Mouse (Mus musculus) skeletal muscle tissue, adult 2 months (tissue): ENCODE measurements around the gene Actr3b.
A peak's percentile ranks its signal among the peaks of the same experiment; 100 is the strongest.
"Not testable (repeated sequence)": the region's sequence is repeated elsewhere in the genome, so short reads cannot be mapped to it uniquely, and the experiment has no call there.

ENCODE experiments used
- DNase-seq: peaks from one replicate; pipeline ENCODE4 v3.0.0-alpha.2; 2012; ENCODE audit warnings: low read depth, low spot score

Actr3b gene

DNA sequence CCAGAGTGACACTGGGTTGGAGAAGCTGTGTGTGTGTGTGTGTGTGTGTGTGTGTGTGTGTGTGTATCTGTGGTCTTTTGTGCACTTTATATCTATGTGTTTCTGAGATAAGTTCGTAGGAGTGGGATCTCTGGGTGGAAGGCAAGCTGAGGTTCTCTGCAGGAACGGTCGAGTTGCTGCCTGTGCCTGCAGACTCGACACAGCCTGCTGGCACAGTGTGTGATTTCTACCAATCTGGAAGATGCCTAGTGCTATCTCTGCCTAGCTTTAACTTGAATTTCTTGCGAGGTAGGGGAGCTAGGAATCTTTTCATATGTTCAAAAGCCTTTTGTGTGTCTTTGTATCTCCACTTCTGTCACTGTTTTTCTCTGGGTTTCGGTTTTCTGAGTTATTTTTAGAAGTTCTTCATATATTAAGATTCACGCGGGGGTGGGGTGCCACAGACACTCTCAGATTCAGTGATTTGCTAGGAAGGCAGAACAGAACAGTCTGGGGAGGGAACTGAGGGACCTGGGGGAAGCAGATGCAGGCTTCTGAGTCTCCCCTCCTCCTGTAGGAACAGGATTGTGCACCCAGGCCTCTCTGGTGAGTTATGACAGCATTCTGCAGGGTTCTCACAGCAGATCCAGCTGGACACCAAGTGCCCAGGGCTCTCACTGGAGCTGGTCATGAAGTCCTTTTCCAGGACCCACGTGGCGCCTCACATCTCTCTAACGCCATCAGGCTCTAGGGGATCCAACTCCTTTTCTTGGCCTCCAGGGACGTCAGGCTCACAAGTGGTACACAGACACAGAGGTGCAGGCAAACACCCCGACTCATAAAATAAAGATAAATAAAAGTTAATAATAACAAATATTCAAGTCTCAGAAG, 14.4 kb downstream of the Actr3b start:
- DNase-seq: no peak

DNA sequence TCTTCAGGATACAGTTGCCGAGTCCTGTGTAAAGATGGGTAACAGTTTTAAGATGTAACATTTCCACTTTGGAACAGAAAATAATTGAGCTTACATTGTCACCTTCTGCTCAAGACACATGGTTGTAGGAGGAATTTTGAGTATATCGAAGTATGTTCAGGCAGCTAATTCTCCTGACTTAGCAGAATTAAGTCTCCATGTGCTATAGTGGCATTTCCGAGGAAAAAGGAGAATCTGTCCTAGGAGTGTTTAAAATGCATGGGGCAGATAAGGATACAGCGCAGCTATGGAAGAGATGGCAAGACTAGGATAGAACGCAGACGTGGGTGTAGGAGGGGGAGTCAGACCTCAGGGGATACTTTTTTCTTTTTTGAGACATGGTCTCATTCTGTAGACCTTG, 31.8 kb downstream of the Actr3b start:
- no peak for DNase-seq

DNA sequence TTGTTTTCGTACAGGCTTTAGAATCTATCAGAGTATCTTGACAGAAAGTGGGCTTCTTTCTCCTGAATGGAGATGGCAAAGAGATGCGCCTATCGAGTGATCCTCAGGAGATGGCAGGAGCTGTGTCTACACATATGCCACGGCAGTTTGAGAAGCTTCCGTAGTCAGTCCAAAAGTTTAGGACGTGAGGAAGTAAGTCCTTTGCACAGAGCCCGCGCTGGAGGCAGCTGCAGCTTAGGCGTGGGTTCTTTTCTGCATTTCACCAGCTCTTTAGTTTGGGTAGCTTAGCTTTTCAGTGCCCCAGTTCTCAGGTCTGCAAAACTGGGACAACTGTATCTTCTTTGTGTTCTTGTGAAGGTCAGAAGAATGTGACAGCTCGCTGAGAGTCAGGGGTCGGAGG, 38.0 kb downstream of the Actr3b start:
- no peak for DNase-seq

DNA sequence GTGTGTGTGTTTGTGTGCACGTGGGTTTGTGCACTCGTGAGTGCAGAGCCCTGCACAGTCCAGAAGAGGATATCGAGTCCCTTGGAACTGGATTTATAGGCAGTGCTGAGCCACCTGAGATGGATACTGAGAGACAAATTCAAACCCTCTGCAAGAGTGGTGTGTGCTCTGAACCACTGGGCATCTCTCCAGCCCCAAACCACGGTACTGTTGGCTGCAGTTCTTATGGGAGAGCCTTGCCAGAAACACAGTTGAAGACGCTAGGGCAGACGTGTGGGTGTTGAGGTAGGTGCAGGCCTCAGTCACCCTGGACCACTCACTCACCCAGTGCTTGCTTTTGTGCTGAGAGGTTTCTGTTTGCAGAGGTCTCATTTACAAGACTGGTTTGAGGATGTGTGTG, 41.1 kb downstream of the Actr3b start:
- DNase-seq: peak; percentile 24

DNA sequence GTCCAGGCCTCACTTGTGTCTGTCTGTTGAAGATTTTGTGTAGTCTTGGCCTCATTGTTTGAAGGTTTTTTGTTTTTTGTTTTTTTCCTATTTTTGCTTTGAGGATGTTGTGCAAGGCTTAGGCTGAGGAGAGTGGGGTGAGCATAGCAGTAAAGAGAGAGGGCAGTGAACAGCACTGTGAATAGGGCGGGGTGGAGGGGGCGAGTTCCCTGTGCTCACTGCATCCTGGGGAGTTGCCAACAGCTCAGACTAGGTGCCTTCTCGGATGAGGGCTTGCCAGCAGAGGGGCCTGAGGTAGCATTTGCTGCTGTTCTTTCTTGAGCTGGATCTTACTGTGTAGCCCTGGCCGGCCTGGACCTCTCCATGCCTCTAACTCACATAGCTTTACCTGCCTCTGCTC, 41.9 kb downstream of the Actr3b start:
- no peak for DNase-seq

DNA sequence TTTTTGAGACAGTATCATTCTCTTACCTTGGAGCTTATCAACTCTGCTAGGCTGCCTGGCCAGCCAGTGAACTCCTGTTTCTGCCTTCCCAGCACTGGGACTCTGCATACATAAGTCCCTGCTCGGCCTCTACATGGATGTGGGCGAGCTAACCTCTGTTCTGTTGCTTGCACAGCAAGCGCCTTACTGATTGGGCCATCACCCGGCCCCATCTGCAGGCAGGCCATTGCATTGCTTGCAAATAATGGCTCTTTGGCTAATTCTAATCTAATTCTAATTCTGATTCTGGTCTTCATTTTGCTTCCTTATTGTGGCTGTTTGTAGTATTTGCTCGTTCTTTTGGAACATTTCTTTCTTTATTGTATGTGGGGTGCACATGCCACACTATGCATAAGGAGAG, 44.8 kb downstream of the Actr3b start:
- DNase-seq: no peak

DNA sequence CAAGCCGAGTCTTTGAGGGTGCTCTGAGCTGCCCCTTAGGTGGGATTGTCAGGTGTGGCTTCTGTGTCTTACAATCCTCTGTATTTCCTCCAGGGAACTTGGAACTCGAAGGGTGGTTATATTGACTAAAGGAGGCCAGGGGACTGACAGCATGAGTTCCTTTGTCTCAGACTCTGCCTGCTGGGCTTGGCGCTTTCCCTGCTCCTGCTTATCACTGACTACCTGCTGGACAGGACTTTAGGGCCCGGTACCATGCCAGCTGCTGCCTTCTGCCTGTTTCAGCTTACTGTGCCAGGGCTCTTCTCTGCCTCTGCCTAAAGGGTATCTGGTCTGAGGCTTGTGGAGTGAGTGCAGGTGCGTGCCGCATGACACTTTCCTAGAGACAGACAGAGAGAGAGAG, 53.1 kb downstream of the Actr3b start:
- no peak for DNase-seq

DNA sequence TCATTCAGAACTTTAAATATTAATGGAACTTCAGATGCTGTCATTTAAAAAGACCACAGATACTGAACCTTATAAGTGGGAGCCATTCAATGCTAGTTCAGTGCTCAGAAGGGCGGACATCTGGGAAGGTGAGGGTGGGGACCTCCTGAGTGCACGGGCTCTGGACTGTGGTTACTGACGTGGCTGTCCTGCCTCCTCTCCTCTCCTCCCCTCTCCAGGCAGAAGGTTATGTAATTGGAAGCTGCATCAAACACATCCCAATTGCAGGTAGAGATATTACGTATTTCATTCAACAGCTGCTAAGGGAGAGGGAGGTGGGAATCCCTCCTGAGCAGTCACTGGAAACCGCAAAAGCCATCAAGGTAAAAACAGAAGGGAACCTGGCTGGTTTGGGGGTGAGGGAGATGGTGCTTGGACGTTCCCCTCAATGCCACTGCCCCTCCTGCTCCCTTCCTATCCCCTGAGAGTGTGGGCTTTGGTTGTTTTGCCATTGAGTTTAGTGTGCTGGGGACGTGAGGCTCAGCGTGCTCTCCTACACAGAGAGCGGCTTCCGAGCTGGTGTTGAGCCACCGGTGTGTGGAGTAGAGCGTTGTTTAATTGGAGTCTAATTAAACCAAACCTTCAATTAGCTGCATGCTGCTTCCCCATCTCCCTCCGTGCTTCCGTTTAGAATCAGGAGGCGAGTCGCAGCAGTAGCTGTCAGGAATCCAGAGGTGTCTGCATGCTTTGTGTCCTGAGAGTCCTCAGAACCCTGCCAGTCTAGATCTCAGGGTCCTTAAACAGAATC, 69.7 kb downstream of the Actr3b start:
- DNase-seq: no peak

DNA sequence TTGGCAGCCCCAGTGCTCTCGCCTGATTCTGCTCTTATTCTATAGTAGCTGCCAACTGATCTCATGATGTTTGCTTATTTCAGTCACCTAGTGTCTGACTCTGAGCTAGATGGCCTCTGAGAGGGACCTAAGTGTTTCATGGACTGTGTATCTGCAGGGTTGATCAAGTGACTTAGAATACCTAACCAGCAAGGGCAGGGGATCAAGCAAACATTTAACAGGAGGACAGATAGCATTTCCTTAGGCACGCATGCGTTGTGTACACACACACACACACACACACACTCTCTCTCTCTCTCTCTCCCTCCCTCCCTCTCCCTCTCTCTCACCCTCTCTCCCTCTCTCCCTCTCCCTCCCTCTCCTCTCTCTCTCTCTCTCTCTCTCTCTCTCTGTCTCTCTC, 71.0 kb downstream of the Actr3b start:
- no peak for DNase-seq

DNA sequence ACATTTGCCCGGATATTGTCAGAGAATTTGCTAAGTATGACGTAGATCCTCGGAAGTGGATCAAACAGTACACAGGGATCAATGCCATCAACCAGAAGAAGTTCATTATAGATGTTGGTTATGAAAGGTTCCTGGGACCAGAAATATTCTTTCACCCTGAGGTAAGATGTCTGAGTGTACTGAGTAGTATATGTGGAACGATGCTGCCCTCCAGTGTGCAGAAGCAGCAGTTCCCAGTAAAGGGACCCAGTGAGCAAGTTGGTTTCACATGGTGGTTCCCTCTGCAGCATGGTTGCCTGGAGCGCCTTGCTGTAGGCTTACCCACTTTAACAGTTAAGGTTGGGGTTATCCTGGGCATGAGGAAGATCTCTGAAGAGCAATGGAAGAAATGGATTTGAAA, 71.8 kb downstream of the Actr3b start:
- DNase-seq: peak; percentile 7

DNA sequence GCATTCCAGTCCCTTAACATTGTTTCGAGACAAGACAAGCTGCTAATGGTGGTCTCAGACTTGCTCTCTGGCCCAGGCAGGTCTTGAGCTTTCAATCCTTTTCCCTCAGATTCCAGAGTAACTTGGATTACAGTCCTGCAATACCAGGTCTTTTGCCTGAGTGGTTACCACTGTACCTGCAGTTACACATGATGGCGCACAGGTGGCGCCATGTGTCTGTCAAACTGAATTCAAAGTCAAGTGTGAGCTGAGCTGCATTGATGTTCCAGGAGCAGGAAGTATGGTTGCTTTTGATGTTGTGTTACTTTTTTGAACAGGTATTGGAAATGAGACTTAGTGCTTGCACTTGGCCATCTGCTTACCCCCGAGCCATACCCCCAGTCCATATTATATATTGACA, 79.6 kb downstream of the Actr3b start:
- DNase-seq: peak; percentile 16

DNA sequence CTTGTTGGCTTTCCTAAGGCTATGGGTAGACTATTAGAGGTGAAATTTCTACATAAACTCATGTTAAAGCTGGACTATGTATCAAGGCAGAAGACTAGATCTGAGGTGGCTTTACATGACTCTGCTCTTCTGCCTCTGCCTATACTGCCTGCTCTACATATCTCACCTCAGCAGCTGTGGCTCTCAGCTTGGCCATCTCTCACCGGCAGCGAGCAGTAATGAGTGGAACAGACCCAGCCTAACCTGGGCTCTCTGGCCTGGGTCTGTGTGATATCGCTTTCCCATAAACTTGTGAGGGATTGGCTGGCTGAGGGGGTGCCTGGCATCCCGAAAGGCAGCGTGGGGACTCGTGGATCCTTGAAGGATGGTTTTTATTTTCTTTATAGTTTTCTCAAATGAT, 86.8 kb downstream of the Actr3b start:
- DNase-seq: no peak

DNA sequence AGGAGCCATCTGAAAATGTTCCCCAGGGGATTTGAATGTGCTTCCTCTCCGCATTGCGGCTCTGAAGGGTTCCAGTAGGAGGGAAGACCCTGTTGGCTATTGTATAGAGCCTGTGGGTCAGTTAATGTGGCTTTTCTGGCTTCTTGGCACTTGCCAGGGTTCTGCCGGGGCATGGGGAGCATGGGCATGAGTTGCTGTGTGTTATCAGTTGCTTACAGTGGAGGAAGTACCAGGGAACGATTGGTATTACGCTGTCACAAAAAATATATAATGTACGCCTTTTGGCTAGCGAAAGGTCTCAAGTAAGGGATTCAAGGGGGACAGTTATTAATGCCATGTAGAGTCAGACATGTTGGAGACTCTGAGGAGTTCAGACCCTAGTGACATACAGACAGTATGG, 87.4 kb downstream of the Actr3b start:
- DNase-seq: no peak

DNA sequence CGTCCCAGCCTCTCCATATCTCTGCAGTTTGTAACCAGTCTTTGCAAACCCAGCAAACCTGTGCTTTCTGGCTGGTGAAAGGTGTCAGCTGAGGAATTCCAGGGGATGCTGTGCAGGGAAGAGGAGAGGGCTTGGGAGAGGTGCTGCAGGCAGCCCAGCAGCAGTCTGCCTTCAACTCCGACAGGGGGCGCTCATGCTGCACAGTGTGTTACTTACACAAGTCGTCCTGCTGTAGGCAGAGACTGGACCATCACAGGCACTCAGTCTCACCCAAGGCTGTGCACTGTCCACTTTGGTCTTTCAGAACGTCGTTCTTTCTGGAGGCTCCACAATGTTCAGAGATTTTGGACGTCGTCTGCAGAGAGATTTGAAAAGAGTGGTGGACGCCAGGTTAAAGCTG, 88.3 kb downstream of the Actr3b start:
- no peak for DNase-seq

DNA sequence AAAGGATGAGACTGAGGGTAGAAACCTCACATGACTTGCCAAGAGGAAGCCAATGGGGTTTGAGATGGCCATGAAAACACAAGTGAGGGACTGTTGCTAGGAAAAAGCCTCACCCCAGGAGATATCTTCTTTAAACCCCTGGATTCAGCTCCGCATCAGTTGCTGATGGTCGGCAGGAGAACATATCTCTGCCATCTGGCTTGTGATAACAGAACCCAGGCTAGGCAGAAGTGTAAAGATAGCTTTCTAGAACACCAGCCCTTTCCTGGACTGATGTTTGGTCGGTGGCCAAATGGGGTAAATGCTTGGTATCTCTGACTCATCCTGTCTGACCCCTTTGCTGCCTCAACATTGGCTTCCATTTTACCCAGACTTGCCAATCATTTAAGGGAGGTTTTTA, 106.4 kb downstream of the Actr3b start:
- DNase-seq: no peak

DNA sequence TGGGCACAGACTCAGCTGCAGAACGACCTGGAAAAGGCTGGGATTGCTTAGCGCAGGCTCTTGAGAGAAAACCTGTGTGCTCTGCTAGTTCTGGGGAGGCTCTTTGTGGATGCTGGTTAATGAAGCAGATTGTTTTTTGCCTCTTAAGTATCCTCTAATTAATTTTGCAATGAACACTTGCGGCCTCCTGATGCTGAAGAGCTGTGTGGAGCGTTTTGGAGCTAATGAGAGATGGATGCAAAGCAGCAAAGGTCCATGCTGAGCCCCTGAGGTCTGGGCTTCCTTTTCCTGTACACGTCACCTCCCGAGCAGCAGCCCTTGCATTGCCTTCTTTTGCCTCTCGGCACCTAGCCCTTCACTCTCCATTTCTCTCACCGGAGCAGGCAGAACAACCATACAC, 110.1 kb downstream of the Actr3b start:
- no peak for DNase-seq

DNA sequence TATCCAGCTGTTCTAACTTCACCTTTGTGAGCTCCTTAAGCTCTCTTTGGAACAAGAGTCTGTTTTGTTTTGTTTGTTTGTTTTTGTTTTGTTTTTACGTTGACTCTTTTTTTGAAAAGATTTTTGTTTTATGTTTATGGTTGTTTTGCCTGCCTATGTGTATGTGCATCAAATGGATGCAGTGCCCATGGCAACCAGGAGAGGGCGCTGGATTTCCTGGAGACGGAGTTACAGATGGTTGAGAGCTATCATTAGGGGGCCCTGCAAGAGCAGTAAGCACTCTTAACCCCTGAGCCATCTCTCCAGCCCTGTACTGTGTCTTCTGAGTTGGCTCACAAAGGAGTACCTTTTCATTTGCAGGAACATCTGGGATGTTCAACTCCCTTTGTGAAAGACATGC, 110.8 kb downstream of the Actr3b start:
- no peak for DNase-seq

DNA sequence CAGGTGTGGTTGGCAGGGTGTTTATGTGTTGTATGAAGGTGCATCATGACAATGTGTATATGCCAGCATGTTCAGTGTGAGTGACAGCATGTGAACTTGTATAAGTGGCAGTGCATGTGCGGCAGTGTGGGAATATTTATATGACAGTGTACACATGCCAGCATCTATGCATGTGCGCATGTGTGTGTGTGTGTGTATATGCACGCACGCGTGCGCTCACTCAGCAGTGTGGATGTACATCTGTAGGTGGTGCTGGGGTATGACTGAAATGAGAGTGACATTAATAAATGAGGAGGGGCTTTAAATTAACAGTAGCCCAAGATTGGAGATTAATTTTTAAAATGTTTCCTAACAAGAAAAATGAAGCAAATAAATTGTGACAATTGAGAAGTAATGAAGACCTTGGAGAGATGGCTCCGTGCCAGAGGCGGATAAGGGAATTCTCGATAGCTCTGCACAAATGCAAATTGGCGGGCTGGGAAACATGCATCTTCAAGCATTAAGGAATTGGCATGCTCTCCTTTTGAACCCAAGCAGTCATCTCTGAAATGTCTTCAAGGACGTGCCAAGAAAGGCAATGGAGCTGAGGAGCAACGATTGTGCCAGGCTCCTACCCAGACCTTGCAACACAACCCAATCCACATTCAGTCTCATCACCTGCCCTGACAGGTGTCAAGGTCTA, 111.7 kb downstream of the Actr3b start:
- DNase-seq: no peak

DNA sequence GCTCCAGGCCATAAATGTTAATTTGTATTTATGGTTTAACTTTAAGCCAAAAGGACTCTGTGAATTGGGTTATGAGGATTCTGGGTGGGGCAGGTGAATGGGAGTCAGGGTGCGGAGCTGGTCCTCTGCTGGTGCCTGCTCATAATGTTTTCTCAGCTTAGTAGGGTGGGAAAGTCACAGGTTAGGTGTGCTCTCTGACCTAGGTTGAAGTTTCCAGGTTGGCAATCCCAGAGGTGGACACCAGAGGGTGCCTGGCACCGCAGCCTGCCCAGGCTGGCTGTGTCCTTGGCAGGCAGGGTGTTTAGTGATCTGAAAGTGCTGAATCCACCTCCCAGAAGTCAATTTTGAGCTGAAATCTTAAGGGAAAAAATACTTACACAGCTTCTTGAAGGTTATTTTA, 113.2 kb downstream of the Actr3b start:
- no peak for DNase-seq

DNA sequence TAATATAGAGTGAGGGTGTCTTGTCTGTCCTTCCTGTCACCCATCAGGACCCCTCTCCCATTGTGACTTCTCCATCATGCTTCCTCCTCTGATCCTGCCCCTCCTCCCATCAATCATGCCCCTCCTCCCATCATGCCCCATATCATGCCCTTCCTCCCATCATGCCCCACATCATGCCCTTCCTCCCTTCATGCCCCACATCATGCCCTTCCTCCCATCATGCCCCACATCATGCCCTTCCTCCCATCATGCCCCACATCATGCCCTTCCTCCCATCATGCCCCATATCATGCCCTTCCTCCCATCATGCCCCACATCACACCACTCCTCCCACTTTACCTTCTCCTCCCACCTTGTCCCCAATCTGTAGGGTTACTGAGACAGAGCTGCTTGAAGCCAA, 116.1 kb downstream of the Actr3b start:
- DNase-seq: not testable (repeated sequence)

DNA sequence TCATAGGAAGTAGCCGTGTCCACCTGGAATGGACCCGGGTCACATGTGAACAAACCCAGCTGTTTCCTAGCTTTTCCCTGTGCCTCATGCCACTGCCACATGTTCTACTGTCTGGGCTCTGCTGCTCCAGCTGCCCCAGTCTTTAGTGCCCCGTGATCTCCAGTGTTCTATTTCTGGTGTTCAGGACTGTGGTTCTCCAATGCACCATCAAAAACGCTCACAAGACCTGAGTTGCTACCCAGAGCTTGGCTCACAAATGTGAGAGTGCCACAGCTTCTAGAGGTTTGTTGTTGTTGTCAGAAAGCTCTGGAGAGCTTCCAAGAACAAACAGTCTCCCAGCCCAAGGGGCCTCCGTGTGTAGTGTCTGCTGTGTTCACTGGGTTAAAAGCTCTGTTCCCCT, 117.5 kb downstream of the Actr3b start:
- DNase-seq: no peak

DNA sequence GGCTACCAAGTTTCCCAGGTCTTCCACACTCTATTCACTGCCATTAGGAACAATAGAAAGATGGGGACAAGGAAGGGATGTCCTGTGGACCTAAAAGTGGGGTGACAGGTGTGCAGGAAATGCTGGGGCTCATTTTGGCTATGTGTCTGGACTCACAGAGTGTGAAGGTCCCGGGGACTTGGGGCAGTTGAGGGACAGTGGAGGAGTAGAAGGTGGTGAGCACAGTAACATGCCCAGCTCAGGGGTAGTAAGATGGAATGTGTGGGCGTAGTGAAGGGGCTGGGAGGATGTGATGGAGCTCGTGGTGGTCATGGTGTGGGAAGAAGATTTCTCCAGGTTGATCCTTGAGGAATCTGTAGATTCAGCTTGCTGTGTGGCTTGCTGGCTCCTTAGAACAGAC, 118.2 kb downstream of the Actr3b start:
- DNase-seq: no peak

DNA sequence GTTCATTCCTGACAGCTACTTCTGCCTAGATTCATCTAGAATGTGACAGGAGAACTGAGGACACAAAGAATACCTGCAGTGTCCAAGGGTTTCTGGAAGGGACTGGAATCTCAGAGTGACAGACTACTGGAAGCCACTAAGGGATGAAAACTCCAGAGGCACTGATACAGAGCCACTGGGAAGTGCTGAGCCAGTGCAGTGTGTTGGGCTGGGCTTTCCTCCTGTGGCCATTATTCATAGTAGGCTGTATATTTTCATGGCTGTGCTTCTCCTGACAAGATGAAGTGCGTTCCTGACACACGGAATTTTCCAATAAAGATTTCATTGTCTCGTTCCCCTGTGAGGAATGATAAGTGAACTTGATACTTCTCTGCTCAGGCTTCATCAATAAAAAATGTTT, 126.9 kb downstream of the Actr3b start:
- no peak for DNase-seq
